Mouse (Mus musculus) gastrocnemius, postnatal 4 days (tissue): Measurements from ENCODE around the gene Slc1a3. TPM values are rescaled to one million over a fixed set of nuclear protein-coding genes. Genes with fewer than 3 reads are reported as not detected.

ENCODE experiments used
- DNase-seq, 2 experiments: peaks; one replicate each; pipeline ENCODE4 v3.0.0; 2021 to 2022; ENCODE audit warnings: low spot score in 2 of 2, mixed read lengths in 2 of 2
- total RNA-seq, 2 experiments: library from RNA; stranded (reverse); gene quantifications; 2 replicates each; pipeline ENCODE4 v1.2.3; 2021

Slc1a3 gene
- total RNA-seq, 2 experiments from 2014 or later = 4.9 to 6.3 TPM

DNA sequence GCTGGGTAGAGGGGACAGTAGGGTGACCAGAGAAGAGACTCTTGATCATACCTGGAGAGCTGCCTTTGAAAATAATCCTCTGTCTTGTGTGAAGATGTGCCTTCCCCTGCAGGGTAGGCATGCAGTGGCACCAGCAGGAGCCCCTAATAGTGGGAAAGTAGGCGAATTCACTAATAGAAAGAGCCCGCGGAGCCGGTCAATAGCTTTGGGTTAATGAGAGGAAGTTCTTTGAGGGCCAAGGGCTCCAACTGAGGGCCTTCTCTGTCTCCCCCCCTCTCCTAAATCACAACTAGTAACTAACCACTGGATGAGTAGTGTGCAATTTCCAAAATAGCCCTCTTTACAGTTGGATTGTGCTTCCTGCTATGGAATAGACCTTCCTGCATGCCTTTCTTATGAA is 50.6 kb downstream of the Slc1a3 start:
- no peak for DNase-seq

- DNase-seq = no peak
These were observed 51.0 kb downstream of the Slc1a3 start for GRCm38 (mm10) chr15:8659483-8659971.

GRCm38 (mm10) chr15:8658086-8658980 is 52.2 kb downstream of the Slc1a3 start:
- DNase-seq = no peak

DNA sequence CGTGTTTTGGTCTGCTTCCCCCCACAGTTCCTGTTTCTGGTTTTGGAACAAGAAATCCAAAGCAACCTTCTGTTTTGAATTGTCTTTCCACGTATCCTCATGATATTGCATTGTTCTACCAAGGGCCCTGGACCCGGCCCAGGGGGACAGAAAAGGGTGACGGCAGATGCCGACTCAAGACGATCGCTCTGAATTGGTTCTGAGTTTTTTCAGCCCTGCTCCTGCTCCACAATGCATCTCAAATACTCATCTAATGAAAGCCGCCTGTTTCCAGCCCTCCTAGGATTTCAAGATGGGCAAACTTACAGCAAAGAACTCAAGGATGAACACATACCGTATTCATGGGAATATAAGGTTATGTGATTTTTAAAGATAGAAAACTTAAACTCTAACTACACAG is 55.3 kb downstream of the Slc1a3 start:
- peak in 1 of 2 experiments; percentile 44 for DNase-seq

GRCm38 (mm10) chr15:8652637-8653036 is 57.9 kb downstream of the Slc1a3 start:
- no peak for DNase-seq

GRCm38 (mm10) chr15:8643997-8644692 is 66.4 kb downstream of the Slc1a3 start:
- DNase-seq = no peak

- DNase-seq = no peak
These were observed 70.7 kb downstream of the Slc1a3 start for GRCm38 (mm10) chr15:8639856-8640255.

GRCm38 (mm10) chr15:8638568-8639325 is 71.8 kb downstream of the Slc1a3 start:
- no peak for DNase-seq

GRCm38 (mm10) chr15:8637283-8637682 is 73.3 kb downstream of the Slc1a3 start:
- no peak for DNase-seq

DNA sequence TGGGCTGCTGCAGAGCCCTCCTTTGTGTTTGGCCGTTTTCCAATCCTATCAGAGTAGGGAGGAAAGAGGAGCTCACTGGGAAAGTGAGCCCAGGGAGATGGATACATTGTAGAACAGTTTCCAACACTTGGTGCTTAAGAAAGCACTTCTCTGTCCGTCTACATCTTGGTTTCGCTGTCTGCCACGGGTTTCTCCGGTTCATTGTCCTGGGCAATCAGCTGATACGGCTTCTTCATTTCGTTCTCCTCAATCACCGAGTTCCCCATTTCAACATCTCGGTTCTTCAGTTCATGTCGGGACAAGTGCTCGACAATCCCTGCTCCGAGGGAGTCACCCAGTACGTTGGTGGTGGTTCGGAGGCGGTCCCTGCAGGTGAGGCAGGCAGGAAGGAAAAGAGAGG is 74.6 kb downstream of the Slc1a3 start:
- no peak for DNase-seq

GRCm38 (mm10) chr15:8634807-8635206 is 75.8 kb downstream of the Slc1a3 start:
- no peak for DNase-seq

DNA sequence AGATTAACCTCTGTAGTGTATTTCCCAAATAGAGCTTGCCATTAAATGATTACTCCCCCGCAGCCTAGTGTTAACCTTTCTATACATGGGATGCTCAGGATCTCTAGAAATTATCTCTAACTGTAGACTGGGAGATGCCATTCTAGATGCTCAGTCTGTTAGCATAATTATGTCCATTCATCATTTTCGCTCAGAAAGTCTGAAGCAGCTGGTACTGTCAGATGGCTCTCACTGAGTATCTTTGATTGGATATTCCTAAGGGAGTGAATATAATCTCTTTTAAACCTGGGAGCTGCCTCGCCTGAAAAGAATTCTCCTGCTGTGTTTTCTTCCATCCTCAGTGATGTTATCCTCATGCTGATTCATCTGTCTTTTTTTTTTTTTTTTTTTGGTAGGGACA is 76.2 kb downstream of the Slc1a3 start:
- DNase-seq = no peak

GRCm38 (mm10) chr15:8633375-8633774 is 77.2 kb downstream of the Slc1a3 start:
- DNase-seq = peak in 1 of 2 experiments; percentile 41

GRCm38 (mm10) chr15:8632361-8632760 is 78.2 kb downstream of the Slc1a3 start:
- DNase-seq = no peak

DNA sequence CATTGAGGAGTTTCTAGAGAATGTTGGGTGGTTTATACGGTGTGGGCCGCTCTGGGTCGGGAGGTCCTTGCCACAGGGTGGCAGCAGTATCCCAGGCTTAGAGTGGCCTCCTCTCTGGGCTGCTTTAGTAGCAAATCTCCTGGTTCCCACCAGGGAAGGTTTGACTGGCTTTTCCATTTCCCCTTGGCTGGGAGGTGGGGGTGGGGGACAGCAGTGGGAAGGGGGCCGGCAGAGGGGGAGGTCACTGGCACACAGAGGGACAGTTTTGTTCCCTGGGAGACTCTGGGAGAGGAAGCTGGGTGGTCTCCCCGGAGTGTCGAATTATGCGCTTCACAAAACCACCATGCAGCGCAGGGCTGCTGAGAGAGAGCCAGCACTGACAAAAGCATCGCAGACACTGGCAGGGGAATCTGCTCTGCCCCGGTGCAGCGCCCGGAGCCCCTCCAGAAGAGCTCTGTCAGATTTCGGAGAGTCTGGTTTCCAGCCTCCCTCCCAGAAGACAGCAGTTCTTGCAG is 81.2 kb downstream of the Slc1a3 start:
- DNase-seq = peak; percentile 61 to 75

GRCm38 (mm10) chr15:8628150-8628549 is 82.4 kb downstream of the Slc1a3 start:
- DNase-seq = no peak

DNA sequence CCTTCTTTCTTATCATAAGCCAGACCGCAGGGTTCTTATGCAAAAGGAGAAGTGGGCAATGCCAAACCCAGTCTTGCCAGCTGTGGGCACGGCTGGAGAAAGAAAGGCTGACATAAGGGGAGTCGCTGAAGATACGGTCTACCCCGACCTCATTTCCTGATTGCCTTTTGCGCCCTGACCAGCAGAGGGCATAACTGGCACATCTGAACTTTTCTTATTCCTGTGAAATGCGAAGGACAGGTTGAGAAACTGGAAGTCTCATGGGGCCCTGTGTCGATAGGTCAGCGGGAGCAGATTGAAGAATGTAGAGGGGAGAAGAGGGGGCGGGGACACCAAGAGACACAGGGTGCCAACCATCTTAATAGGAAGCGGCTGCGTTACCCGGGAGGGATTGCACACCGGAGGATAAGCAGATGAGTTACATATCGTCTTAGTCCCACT is 83.4 kb downstream of the Slc1a3 start:
- peak in 1 of 2 experiments; percentile 58 for DNase-seq

DNA sequence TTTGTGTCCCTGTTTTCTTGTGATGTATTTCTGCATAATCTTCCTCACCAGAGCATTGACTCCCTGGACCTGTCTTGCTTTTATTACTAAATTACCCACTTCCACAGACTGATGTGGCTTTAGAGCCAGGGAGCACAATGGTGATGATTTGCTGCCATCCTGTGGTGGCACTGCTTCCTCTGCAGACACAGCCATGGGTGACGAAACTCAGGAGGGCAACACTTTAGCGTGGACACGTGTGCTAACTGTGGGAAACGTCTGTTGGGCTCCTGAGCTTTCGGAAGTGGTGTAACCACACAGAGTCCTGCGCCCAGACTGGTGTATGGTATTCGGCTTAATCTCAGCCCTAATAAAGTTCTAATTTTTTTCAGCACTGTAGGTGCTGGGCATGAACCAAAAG is 85.2 kb downstream of the Slc1a3 start:
- no peak for DNase-seq

DNA sequence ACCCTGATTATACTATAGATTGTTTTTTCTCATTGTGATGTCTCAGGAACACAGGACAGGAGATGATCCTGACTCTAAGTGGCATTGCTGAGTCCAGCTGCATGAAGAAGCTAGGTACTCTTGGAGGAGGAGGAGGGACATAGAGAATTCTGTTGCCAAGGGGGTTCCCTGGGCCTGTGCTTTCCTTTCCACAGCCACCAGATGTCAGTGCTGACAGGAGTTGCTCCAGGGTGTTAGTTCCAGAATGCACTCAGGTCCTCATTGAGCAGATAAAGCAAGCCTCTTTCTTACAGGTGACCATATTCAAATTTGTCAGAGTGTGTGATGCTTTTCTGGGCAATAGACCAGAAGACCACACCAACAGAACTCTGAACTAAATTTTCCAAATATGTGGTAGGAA is 86.7 kb downstream of the Slc1a3 start:
- DNase-seq = no peak

DNA sequence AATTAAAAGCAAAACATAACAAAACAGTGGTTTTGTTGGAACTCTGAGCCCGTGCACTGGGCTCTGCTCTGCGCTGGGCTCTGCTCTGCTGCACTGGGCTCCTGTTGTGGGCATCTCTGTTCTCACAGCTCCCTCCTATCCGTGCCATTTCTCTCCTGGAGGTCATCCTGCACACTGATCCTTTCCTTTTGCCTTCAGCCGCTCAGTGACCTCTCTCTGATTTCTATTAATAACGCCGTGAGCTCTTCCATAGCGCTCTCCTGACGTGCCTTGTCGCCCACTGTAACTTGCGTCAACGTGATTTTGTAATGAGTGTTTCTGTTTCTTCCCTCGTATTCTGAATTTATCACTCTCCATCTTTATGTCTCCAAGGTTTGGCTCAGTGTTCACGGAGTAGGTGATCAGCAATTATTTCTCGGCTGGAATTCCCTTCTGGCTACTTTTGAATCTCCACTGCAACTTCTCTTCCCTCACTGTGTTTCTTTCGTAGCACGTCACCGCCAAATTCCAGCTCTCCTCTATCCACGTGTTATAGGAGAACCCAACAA is 91.0 kb downstream of the Slc1a3 start:
- DNase-seq = no peak

GRCm38 (mm10) chr15:8616290-8616689 is 94.3 kb downstream of the Slc1a3 start:
- no peak for DNase-seq
